Mouse (Mus musculus) retina, adult 2 months (tissue): ENCODE results near the gene Add1.
"Not testable (repeated sequence)": the region's sequence is repeated elsewhere in the genome, so short reads cannot be mapped to it uniquely, and the experiment has no call there.

ENCODE experiments used
- DNase-seq: peaks from one replicate; pipeline ENCODE4 v3.0.0-alpha.2; 2012; ENCODE audit warnings: low read depth, low spot score

The Add1 gene

DNA sequence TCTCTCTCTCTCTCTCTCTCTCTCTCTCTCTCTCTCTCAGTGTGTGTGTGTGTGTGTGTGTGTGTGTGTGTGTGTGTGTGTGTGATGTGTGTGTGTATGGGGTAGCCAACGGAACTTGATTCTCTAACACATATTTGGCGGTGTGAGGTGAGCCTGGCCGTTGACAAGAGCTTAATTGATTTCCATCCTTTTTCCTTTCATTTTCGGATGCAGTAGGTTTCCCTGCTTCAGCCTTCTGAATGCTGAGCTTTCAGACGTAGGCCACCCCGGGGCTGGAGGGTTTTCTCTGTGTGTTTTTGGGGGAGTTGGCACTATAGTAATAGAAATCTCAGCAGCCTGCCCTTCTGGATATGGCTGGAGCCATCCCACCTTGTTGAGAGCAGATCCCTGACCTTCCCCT, 23.2 kb upstream of the Add1 start:
- no peak for DNase-seq

- no peak for DNase-seq
These were observed 21.6 kb upstream of the Add1 start for GRCm38 (mm10) chr5:34551821-34552220.

DNA sequence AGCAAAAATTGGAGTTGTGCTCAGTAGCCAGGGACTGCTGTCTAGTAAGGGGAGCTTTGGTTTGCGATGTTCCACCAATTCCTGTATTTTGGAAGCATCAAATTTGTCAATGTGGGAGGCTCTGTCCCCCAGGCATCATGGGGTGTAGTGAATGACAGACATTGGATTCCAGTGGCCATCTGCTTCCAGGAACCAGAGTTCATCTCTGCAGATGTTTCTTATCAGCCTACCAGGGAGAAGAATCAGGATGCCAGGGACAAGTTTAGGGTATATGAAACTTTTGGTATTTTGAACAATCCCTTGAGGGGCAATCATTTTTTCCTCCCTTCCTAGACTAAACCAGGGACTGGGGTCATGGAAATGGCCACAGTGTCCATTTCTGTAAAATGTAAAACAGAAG, 9.6 kb upstream of the Add1 start:
- no peak for DNase-seq

DNA sequence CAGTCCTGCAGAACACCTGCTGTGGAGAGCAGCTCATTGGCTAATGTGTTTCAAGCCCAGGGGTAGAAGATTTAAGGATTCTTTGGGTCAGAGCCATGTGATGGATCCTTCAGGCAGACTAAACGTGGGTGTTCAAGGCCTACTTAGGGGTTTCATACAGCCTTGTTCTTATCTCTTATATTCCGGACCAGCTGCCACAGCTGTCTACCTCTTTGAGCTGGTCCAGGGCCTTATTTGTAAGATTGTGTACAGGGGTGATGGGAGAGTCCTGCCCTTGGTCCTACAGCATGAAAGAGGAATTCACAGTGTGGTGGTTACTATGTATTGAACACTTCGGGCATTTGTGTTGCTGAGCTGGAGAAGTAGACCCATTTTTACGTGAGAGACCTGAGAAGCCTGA, 9.2 kb upstream of the Add1 start:
- DNase-seq: no peak

DNA sequence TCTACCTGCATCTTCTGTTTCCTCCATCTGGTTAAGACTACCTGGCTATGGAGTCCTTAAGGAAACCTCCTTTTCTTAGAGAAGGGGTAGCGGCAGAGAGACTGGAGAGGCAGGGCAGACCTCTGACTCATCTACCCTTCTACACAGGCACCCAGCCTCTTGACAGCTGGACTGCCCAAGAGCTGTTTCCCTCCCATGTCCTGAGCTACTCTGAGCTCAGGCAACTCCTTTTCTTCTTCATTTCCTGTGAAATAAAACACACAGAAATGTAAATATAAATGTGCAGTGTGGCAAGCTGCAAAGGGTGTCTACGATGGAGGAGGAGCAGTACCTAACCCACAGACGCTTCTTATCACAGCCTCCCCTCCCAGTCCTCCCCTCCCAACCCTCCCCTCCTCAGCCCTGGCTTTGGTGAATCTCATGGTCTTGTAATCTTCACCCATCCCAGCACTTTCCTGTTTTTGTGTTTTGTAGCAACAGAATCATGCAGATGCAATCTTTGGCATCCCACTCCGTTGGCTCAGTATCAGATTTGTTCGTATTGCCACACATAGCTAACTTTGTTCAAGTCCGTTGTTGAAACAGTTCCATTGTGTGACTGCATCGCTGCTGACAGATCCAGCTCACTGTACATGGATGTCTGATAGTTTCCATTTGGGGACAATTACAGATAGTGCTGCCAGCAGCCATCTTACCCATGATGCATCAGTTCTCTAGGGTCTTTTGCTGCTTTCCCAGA, 7.8 kb upstream of the Add1 start:
- no peak for DNase-seq

DNA sequence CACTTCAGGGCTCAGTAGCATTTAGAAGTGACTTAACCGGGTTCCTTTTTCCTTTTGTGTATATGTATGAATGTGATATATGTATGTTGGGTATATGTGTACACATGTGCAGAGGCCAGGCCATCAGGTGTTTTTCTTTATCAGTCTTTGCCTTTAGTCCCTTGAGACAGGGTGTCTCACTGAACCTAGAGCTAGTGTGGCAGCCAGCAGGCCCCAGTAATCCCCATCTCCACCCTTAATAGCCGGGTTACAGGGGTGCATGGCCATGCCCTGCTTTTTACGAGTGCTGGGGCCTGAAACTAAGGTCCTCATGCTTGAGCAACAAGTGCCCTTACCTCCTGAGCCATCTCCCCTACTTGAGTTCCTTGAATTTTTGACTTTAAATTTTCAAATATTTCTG, 1.9 kb upstream of the Add1 start:
- DNase-seq: no peak

GRCm38 (mm10) chr5:34572568-34572967, 896 bp upstream of the Add1 start:
- DNase-seq: not testable (repeated sequence)

GRCm38 (mm10) chr5:34574721-34575120, 1.3 kb downstream of the Add1 start:
- DNase-seq: no peak

DNA sequence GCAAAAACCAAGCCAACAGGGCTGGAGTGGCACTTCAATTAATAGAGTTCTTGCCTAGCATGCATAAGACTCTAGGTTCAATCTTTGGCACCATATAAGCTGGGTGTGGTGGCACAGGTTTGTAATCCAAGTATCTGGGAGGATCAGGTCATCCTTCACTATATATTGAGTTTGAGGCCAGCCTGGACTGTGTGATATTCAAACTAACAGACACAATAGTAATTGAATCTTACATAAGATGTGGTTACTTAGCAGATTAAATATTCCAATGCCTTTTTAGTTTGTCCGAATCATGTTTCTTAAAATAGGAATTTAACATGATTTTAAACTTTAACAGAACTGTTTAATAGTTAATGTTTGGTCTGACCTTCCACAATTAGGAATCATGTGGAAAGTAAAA, 2.8 kb downstream of the Add1 start:
- no peak for DNase-seq

- no peak for DNase-seq
These were observed 4.7 kb downstream of the Add1 start for GRCm38 (mm10) chr5:34578038-34578655.

GRCm38 (mm10) chr5:34579377-34579776, 5.9 kb downstream of the Add1 start:
- no peak for DNase-seq

GRCm38 (mm10) chr5:34581671-34582313, 8.3 kb downstream of the Add1 start:
- DNase-seq: not testable (repeated sequence)

DNA sequence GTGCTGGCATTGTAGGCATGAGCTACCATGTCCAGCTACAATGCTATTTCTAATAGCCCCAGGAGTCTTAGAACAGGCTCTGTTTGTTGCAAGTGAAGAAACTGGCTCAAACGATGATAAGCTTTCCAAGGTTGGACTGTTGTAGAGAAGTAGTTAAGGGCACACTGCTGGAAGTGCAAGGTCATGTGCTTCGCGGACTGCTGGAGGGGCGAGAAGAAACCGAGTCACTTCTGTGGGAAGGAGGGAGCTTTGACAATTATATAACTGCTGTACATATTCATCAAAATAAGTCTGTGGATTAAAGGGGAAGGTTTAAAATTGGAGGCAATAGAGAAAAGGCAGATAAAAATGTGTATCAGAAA, 8.8 kb downstream of the Add1 start:
- DNase-seq: no peak

DNA sequence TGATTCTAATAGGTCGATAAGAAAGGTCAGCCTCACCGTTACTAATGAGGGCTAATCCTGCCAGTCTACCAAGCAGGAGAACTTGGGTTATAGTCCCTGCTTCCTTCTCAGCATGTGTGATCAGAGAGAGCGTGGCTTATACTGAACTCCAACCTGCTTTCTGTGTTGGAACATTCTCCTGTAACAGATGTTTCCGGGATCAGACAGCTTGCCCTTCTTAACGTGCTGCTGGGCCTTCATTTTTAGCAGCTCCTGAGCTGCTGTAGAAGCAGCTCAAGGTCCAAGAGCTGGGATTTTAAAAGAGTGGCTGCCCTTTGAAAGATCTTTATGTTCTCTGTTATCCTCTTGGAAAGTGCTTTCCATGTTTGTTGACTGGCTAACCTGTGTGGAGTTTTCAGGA, 11.8 kb downstream of the Add1 start:
- DNase-seq: no peak

GRCm38 (mm10) chr5:34587881-34588280, 14.4 kb downstream of the Add1 start:
- DNase-seq: no peak

DNA sequence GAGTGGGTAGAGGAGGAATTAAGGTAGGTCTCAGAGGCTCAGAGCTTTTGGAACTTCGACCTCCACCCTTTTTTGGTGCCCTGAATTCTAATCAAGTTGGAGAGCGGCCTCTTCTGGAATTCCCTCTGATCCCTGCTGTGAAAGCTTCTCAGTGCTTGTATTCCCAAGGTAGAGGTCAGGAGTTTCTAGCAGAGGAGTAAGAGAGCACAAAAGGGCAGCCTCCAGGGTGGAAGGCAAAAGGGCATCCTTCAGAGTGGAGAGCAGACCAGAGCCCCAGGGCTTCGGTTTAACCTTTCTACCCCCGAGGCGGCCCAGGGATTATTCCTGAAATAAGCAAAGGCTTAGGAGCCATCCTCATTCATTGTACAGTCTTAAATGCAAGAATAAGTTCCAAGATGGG, 16.6 kb downstream of the Add1 start:
- no peak for DNase-seq

GRCm38 (mm10) chr5:34590702-34591101, 17.2 kb downstream of the Add1 start:
- no peak for DNase-seq

DNA sequence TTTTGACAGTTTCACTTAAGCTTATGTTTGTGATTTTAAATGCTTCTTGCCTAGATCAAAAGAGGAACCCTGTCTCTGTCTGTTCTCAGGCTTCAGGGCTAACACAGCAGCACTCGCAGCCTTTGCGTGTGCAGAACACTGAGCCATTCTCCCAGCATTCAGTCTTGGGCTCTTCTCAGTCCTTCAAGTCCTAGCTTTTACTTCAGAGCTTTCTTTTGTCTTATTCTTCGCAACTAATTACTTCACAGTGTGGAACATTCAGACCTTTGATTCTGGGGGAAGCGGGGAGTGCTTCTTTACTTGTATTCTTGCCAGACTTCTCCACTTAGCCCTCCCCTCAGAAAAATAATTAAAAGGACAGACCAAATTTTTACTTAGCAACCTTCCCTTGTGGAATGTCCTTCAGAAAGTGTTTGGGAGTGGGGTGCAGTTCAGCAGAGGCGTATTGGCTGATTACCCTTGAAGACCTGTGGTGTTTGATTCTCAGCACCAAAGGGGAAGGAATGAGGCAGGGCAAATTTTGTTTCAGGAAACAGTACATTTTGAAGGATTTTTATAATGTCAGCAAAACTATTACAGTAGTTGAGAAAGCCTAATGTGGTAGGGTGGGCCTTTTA, 18.0 kb downstream of the Add1 start:
- no peak for DNase-seq

DNA sequence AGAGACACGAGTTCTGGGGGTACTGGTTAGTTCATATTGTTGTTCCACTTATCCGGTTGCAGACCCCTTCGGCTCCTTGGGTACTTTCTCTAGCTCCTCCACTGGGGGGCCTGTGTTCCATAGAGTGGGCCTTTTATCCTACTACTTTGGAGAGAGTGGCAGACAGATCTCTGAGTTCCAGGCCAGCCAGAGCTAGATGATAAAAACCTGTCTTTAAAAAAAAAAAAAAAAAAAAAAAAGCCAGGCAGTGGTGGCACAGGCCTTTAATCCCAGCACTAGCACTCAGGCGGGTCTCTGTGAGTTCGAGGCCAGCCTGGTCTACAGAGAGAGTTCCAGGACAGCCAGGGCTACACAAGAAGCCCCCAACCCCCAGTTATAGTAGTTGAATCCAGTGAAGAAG, 18.8 kb downstream of the Add1 start:
- DNase-seq: not testable (repeated sequence)

- no peak for DNase-seq
These were observed 19.2 kb downstream of the Add1 start for GRCm38 (mm10) chr5:34592666-34593065.

- DNase-seq: no peak
These were observed 19.8 kb downstream of the Add1 start for GRCm38 (mm10) chr5:34593202-34593727.

DNA sequence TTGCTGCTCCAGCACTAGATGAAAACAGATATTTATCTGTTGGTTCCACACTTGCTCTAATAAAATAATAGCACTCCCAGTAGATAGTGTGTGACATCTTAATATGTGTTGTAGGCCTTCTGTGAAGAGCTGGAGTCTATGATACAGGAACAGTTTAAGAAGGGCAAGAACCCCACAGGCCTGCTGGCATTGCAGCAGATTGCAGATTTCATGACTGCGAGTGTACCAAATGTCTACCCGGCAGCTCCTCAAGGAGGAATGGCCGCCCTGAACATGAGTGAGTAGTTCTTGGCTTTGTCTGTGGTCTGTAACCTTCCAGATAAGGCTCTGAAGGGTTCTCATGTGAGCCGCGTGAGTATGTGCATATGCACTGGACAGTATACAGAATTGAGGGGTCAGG, 31.1 kb downstream of the Add1 start:
- no peak for DNase-seq
